Mouse (Mus musculus): ENCODE measurements around the gene Uhrf1.

Uhrf1 gene

GRCm38 (mm10) chr17:56348128-56348527 is 45.0 kb downstream of the Uhrf1 start:
- DNase-seq (ENCODE audit: low read depth, low spot score), result no peak

- DNase-seq (ENCODE audit: low read depth, low spot score), result no peak
Observed at GRCm38 (mm10) chr17:56348586-56348985, 45.5 kb downstream of the Uhrf1 start.

GRCm38 (mm10) chr17:56350694-56351093 is 47.6 kb downstream of the Uhrf1 start:
- DNase-seq (ENCODE audit: low read depth, low spot score), result peak; percentile 56

- peak; percentile 44 for DNase-seq (ENCODE audit: low read depth, low spot score)
Observed at GRCm38 (mm10) chr17:56356921-56357885, 54.1 kb downstream of the Uhrf1 start.

- no peak for DNase-seq (ENCODE audit: low read depth, low spot score)
Observed at GRCm38 (mm10) chr17:56359183-56359725, 56.1 kb downstream of the Uhrf1 start.

GRCm38 (mm10) chr17:56359864-56360263 is 56.7 kb downstream of the Uhrf1 start:
- no peak for DNase-seq (ENCODE audit: low read depth, low spot score)

- DNase-seq (ENCODE audit: low read depth, low spot score), result no peak
Observed at GRCm38 (mm10) chr17:56360451-56360850, 57.3 kb downstream of the Uhrf1 start.

- DNase-seq (ENCODE audit: low read depth, low spot score), result no peak
Observed at GRCm38 (mm10) chr17:56361542-56361941, 58.4 kb downstream of the Uhrf1 start.

- DNase-seq (ENCODE audit: low read depth, low spot score), result no peak
Observed at GRCm38 (mm10) chr17:56365791-56366673, 62.9 kb downstream of the Uhrf1 start.

GRCm38 (mm10) chr17:56368291-56368790 is 65.2 kb downstream of the Uhrf1 start:
- no peak for DNase-seq (ENCODE audit: low read depth, low spot score)

- DNase-seq (ENCODE audit: low read depth, low spot score), result no peak
Observed at GRCm38 (mm10) chr17:56370090-56370489, 67.0 kb downstream of the Uhrf1 start.

- no peak for DNase-seq (ENCODE audit: low read depth, low spot score)
Observed at GRCm38 (mm10) chr17:56371029-56371660, 68.0 kb downstream of the Uhrf1 start.

GRCm38 (mm10) chr17:56372109-56372508 is 69.0 kb downstream of the Uhrf1 start:
- DNase-seq (ENCODE audit: low read depth, low spot score), result no peak
